Mouse (Mus musculus): ENCODE measurements around the gene Rps11. TPM values are rescaled to one million over a fixed set of nuclear protein-coding genes. Genes with fewer than 3 reads are reported as not detected.

Rps11 gene
- polyA plus RNA-seq, 1 experiment = 2,217 TPM

GRCm38 (mm10) chr7:45135370-45135769 is 11.1 kb upstream of the Rps11 start:
- Histone ChIP-seq H3K4me3 (peak overlapping the region; percentile 28), H3ac (ENCODE audit: control insufficient read depth, insufficient read length) (no peak overlapping the region), H3K27me3 (ENCODE audit: control insufficient read depth, insufficient read depth, insufficient read length) (no peaks in the 10 kb centered on the region)

GRCm38 (mm10) chr7:45134544-45135026 is 10.3 kb upstream of the Rps11 start:
- Histone ChIP-seq H3K79me2 (ENCODE audit: control insufficient read depth, insufficient read depth) (no peaks in the 10 kb centered on the region), H3K36me3 (ENCODE audit: control insufficient read depth, insufficient read depth) (no peaks in the 10 kb centered on the region), H3K4me3 (peak overlapping the region; percentile 28), H3K27me3 (ENCODE audit: control insufficient read depth, insufficient read depth, insufficient read length) (no peaks in the 10 kb centered on the region), H3ac (ENCODE audit: control insufficient read depth, insufficient read length) (no peak overlapping the region), H3K4me2 (ENCODE audit: low read depth) (peak overlapping the region; percentile 84)
- TF ChIP-seq POLR2A (IDR thresholded peaks at IDR 0.05; ENCODE audit: insufficient read length, low read depth) = no peak
- TF ChIP-seq TCF12 (IDR thresholded peaks at IDR 0.05; ENCODE audit: insufficient read depth, poor library complexity, severe bottlenecking) = no peak
- TF ChIP-seq MYOG (IDR thresholded peaks at IDR 0.05; ENCODE audit: control insufficient read depth in 1 of 3, insufficient read depth in 1 of 3, insufficient read length in 2 of 3, low read depth in 2 of 3) = no peak
- TF ChIP-seq REST (IDR thresholded peaks at IDR 0.05; ENCODE audit: insufficient read depth, insufficient read length) = no peak
- no peak for TF ChIP-seq TCF3 (IDR thresholded peaks at IDR 0.05; ENCODE audit: insufficient read length, low read depth)

More at GRCm38 (mm10) chr7:45135370-45135769, 11.1 kb upstream of the Rps11 start:
- TF ChIP-seq USF1 (IDR thresholded peaks at IDR 0.05; ENCODE audit: low read depth) = no peak
- no peak for TF ChIP-seq POLR2A (IDR thresholded peaks at IDR 0.05; ENCODE audit: insufficient read length, low read depth)
- TF ChIP-seq TCF12 (IDR thresholded peaks at IDR 0.05; ENCODE audit: insufficient read depth, poor library complexity, severe bottlenecking) = no peak
- no peak for TF ChIP-seq REST (IDR thresholded peaks at IDR 0.05; ENCODE audit: insufficient read depth, insufficient read length)
- TF ChIP-seq SRF (IDR thresholded peaks at IDR 0.05; ENCODE audit: control insufficient read depth, insufficient read length, low read depth) = no peak
- no peak for TF ChIP-seq TCF3 (IDR thresholded peaks at IDR 0.05; ENCODE audit: insufficient read length, low read depth)
- TF ChIP-seq MYOD1 (IDR thresholded peaks at IDR 0.05; ENCODE audit: control insufficient read depth in 1 of 3, insufficient read length in 2 of 3, low read depth in 2 of 3) = no peak
- no peak for TF ChIP-seq MYOG (IDR thresholded peaks at IDR 0.05; ENCODE audit: control insufficient read depth in 1 of 3, insufficient read depth in 1 of 3, insufficient read length in 2 of 3, low read depth in 2 of 3)
- TF ChIP-seq POLR2AphosphoS2 (IDR thresholded peaks at IDR 0.05; ENCODE audit: insufficient read length, low read depth) = no peak
- TF ChIP-seq E2F4 (IDR thresholded peaks at IDR 0.05; ENCODE audit: insufficient read depth) = no peak
- TF ChIP-seq MAX (IDR thresholded peaks at IDR 0.05; ENCODE audit: low read depth) = no peak
- no peak for TF ChIP-seq CEBPB (IDR thresholded peaks at IDR 0.05; ENCODE audit: insufficient read depth, poor library complexity, severe bottlenecking)
- peak overlapping the region; percentile 84 for H3K4me2 ChIP-seq (ENCODE audit: low read depth)
- H3K36me3 ChIP-seq (ENCODE audit: control insufficient read depth, insufficient read depth) = no peaks in the 10 kb centered on the region
- H3K79me2 ChIP-seq (ENCODE audit: control insufficient read depth, insufficient read depth) = no peaks in the 10 kb centered on the region

GRCm38 (mm10) chr7:45133446-45134159 is 9.4 kb upstream of the Rps11 start:
- Histone ChIP-seq H3K27me3 (ENCODE audit: control insufficient read depth, insufficient read depth, insufficient read length) (no peaks in the 10 kb centered on the region), H3K4me2 (ENCODE audit: low read depth) (no peak overlapping the region), H3ac (ENCODE audit: control insufficient read depth, insufficient read length) (no peak overlapping the region), H3K36me3 (ENCODE audit: control insufficient read depth, insufficient read depth) (no peaks in the 10 kb centered on the region), H3K79me2 (ENCODE audit: control insufficient read depth, insufficient read depth) (no peaks in the 10 kb centered on the region), H3K4me3 (no peak overlapping the region)
- TF ChIP-seq MAX (IDR thresholded peaks at IDR 0.05; ENCODE audit: low read depth) (no peak), CEBPB (IDR thresholded peaks at IDR 0.05; ENCODE audit: insufficient read depth, poor library complexity, severe bottlenecking) (no peak), POLR2A (IDR thresholded peaks at IDR 0.05; ENCODE audit: insufficient read length, low read depth) (no peak), MYOD1 (IDR thresholded peaks at IDR 0.05; ENCODE audit: control insufficient read depth in 1 of 3, insufficient read length in 2 of 3, low read depth in 2 of 3) (no peak)

- Histone ChIP-seq H3K4me3 (no peak overlapping the region), H3ac (ENCODE audit: control insufficient read depth, insufficient read length) (no peak overlapping the region), H3K79me2 (ENCODE audit: control insufficient read depth, insufficient read depth) (peaks cover 16% of the 10 kb centered on the region), H3K36me3 (ENCODE audit: control insufficient read depth, insufficient read depth) (peaks cover 4% of the 10 kb centered on the region), H3K4me2 (ENCODE audit: low read depth) (no peak overlapping the region), H3K27me3 (ENCODE audit: control insufficient read depth, insufficient read depth, insufficient read length) (no peaks in the 10 kb centered on the region)
- TF ChIP-seq TCF3 (IDR thresholded peaks at IDR 0.05; ENCODE audit: insufficient read length, low read depth) (no peak), MYOD1 (IDR thresholded peaks at IDR 0.05; ENCODE audit: control insufficient read depth in 1 of 3, insufficient read length in 2 of 3, low read depth in 2 of 3) (no peak), TCF12 (IDR thresholded peaks at IDR 0.05; ENCODE audit: insufficient read depth, poor library complexity, severe bottlenecking) (no peak), POLR2AphosphoS2 (IDR thresholded peaks at IDR 0.05; ENCODE audit: insufficient read length, low read depth) (no peak), CEBPB (IDR thresholded peaks at IDR 0.05; ENCODE audit: insufficient read depth, poor library complexity, severe bottlenecking) (no peak), POLR2A (IDR thresholded peaks at IDR 0.05; ENCODE audit: insufficient read length, low read depth) (no peak), USF1 (IDR thresholded peaks at IDR 0.05; ENCODE audit: low read depth) (no peak), E2F4 (IDR thresholded peaks at IDR 0.05; ENCODE audit: insufficient read depth) (no peak), MYOG (IDR thresholded peaks at IDR 0.05; ENCODE audit: control insufficient read depth in 1 of 3, insufficient read depth in 1 of 3, insufficient read length in 2 of 3, low read depth in 2 of 3) (no peak), SRF (IDR thresholded peaks at IDR 0.05; ENCODE audit: control insufficient read depth, insufficient read length, low read depth) (no peak), REST (IDR thresholded peaks at IDR 0.05; ENCODE audit: insufficient read depth, insufficient read length) (no peak), MAX (IDR thresholded peaks at IDR 0.05; ENCODE audit: low read depth) (no peak)
These were observed 7.6 kb upstream of the Rps11 start for GRCm38 (mm10) chr7:45131850-45132249.

All from myocyte (in vitro differentiated cells).